Mouse (Mus musculus) natural killer cell, adult 2 months (primary cell): Measurements from ENCODE around the gene Fuca1.

Source experiments
- DNase-seq, 2 experiments: peaks; one replicate each; pipeline ENCODE4 v3.0.0; 2022; ENCODE audit warnings: low spot score in 2 of 2

Gene Fuca1

GRCm38 (mm10) chr4:135951505-135951904 is 31.0 kb downstream of the Fuca1 start:
- no peak for DNase-seq

- no peak for DNase-seq
Observed at GRCm38 (mm10) chr4:135953179-135953578, 32.6 kb downstream of the Fuca1 start.

- DNase-seq = peak; percentile 65 to 77
Observed at GRCm38 (mm10) chr4:135954241-135954640, 33.7 kb downstream of the Fuca1 start.

GRCm38 (mm10) chr4:135955886-135956285 is 35.4 kb downstream of the Fuca1 start:
- no peak for DNase-seq

- no peak for DNase-seq
Observed at GRCm38 (mm10) chr4:135958354-135958753, 37.8 kb downstream of the Fuca1 start.

GRCm38 (mm10) chr4:135960717-135961116 is 40.2 kb downstream of the Fuca1 start:
- DNase-seq = peak; percentile 70 to 83

GRCm38 (mm10) chr4:135961709-135962108 is 41.2 kb downstream of the Fuca1 start:
- DNase-seq = no peak

- no peak for DNase-seq
Observed at GRCm38 (mm10) chr4:135962198-135962597, 41.7 kb downstream of the Fuca1 start.

- DNase-seq = no peak
Observed at GRCm38 (mm10) chr4:135962946-135963345, 42.4 kb downstream of the Fuca1 start.

- DNase-seq = peak; percentile 92 to 95
Observed at GRCm38 (mm10) chr4:135963457-135964193, 43.1 kb downstream of the Fuca1 start, which contains the start of gene Gale. Gale (plus strand) TSS chr4:135963727.

- peak; percentile 15 to 30 for DNase-seq
Observed at GRCm38 (mm10) chr4:135964426-135964825, 43.9 kb downstream of the Fuca1 start.

GRCm38 (mm10) chr4:135965113-135965512 is 44.6 kb downstream of the Fuca1 start:
- DNase-seq = no peak

- no peak for DNase-seq
Observed at GRCm38 (mm10) chr4:135966283-135966682, 45.7 kb downstream of the Fuca1 start.

GRCm38 (mm10) chr4:135967086-135967760 is 46.7 kb downstream of the Fuca1 start:
- no peak for DNase-seq

- DNase-seq = no peak
Observed at GRCm38 (mm10) chr4:135968271-135968869, 47.8 kb downstream of the Fuca1 start.

- no peak for DNase-seq
Observed at GRCm38 (mm10) chr4:135969070-135969750, 48.7 kb downstream of the Fuca1 start.

- DNase-seq = no peak
Observed at GRCm38 (mm10) chr4:135970585-135970984, 50.0 kb downstream of the Fuca1 start.

- no peak for DNase-seq
Observed at GRCm38 (mm10) chr4:135971805-135972555, 51.4 kb downstream of the Fuca1 start.

- peak; percentile 57 to 62 for DNase-seq
Observed at GRCm38 (mm10) chr4:135972556-135972906, 52.0 kb downstream of the Fuca1 start, which contains the start of gene Lypla2. Lypla2 (minus strand) TSS chr4:135972626.

- DNase-seq = no peak
Observed at GRCm38 (mm10) chr4:135972911-135973811, 52.6 kb downstream of the Fuca1 start.
